Mouse (Mus musculus) lung, embryonic 16.5 days (tissue): ENCODE data around the gene Tbl1x. TPM values are rescaled to one million over a fixed set of nuclear protein-coding genes. Genes with fewer than 3 reads are reported as not detected.

Experiments used
- ATAC-seq: fragments of 200-750 bp; cut with Nextera tagmentation; 2 replicates; pipeline ENCODE4 v1.8.0; 2017; ENCODE audit warnings: low read depth, mild to moderate bottlenecking, moderate library complexity
- H3K27ac ChIP-seq: fragments of 300-500 bp; sonication (generic); 2 replicates; pipeline ENCODE4 v1.5.1; 2014; ENCODE audit warnings: mild to moderate bottlenecking, control low read depth, low read length
- H3K27me3 ChIP-seq: fragments of 300-500 bp; sonication (generic); 2 replicates; pipeline ENCODE4 v1.6.1; 2014; ENCODE audit warnings: low read depth, low read length, mixed read lengths; ENCODE audit not compliant: control insufficient read depth, insufficient read depth
- H3K36me3 ChIP-seq: fragments of 300-500 bp; sonication (generic); 2 replicates; pipeline ENCODE4 v1.6.1; 2014; ENCODE audit warnings: low read length; ENCODE audit not compliant: control insufficient read depth, insufficient read depth
- H3K4me1 ChIP-seq: fragments of 300-500 bp; sonication (generic); replicated peaks from 2 replicates; pipeline ENCODE4 v1.6.1; 2014; ENCODE audit warnings: low read length, mixed read lengths; ENCODE audit not compliant: control insufficient read depth, insufficient read depth
- H3K4me2 ChIP-seq: fragments of 300-500 bp; sonication (generic); 2 replicates; pipeline ENCODE4 v1.6.1; 2014; ENCODE audit warnings: low read depth, low read length, control low read depth
- H3K4me3 ChIP-seq: fragments of 300-500 bp; sonication (generic); 2 replicates; pipeline ENCODE4 v1.5.1; 2014; ENCODE audit warnings: mild to moderate bottlenecking, low read length, control low read depth
- H3K9ac ChIP-seq: fragments of 300-500 bp; sonication (generic); 2 replicates; pipeline ENCODE4 v1.6.1; 2014; ENCODE audit warnings: low read length, control low read depth
- H3K9me3 ChIP-seq: fragments of 300-500 bp; sonication (generic); 2 replicates; pipeline ENCODE4 v1.6.1; 2016; ENCODE audit warnings: low read length; ENCODE audit not compliant: control insufficient read depth
- WGBS: fragments of 180-500 bp; shearing (Covaris S2); extraction: QIAGEN DNeasy Blood & Tissue Kit; methylation state at CpG from one replicate; pipeline ENCODE4 v1.1.7; 2014; 5-methylcytosine and 5-hydroxymethylcytosine counted together
- polyA plus RNA-seq: library from polyadenylated mRNA; unstranded; fragments of >200 nt; fragmentation: Nextera tagmentation; extraction: Ambion mirVana; gene quantifications from 2 replicates; pipeline ENCODE4 v1.2.1, GENCODE M21; 2015

Gene Tbl1x
- polyA plus RNA-seq, 1 experiment from 2014 or later: 68.0 TPM

- H3K27me3 ChIP-seq: no peaks in the 10 kb centered on the region
- peaks cover 2% of the 10 kb centered on the region; the same call in 1 of the 2 replicates for H3K36me3 ChIP-seq
- WGBS: 80% methylated on average over 2 of the region's 2 CpGs
- H3K27ac ChIP-seq: no peak overlapping the region
- H3K4me1 ChIP-seq: no peaks in the 10 kb centered on the region
- H3K9ac ChIP-seq: no peak overlapping the region
- H3K4me2 ChIP-seq: no peak overlapping the region
- ATAC-seq: no peak
- no peak overlapping the region for H3K4me3 ChIP-seq
- no peaks in the 10 kb centered on the region for H3K9me3 ChIP-seq
Observed at GRCm38 (mm10) chrX:77665030-77665429, 154.2 kb downstream of the Tbl1x start.

GRCm38 (mm10) chrX:77666911-77667310, 156.1 kb downstream of the Tbl1x start:
- WGBS: 42% methylated on average over 1 of the region's 1 CpGs

GRCm38 (mm10) chrX:77667441-77667840, 156.6 kb downstream of the Tbl1x start:
- Histone ChIP-seq H3K9ac (no peak overlapping the region), H3K4me2 (no peak overlapping the region), H3K27me3 (no peaks in the 10 kb centered on the region), H3K4me1 (no peaks in the 10 kb centered on the region), H3K27ac (no peak overlapping the region), H3K9me3 (no peaks in the 10 kb centered on the region), H3K4me3 (no peak overlapping the region), H3K36me3 (no peaks in the 10 kb centered on the region)
- ATAC-seq: no peak

More at GRCm38 (mm10) chrX:77666911-77667310, 156.1 kb downstream of the Tbl1x start:
- 0 out of 2 replicates have a peak, but pooled peaks cover 2% of the 10 kb centered on the region for H3K36me3 ChIP-seq
- H3K9ac ChIP-seq: no peak overlapping the region
- no peaks in the 10 kb centered on the region for H3K27me3 ChIP-seq
- H3K4me1 ChIP-seq: no peaks in the 10 kb centered on the region
- H3K9me3 ChIP-seq: no peaks in the 10 kb centered on the region
- no peak overlapping the region for H3K4me3 ChIP-seq
- H3K27ac ChIP-seq: no peak overlapping the region
- no peak for ATAC-seq
- no peak overlapping the region for H3K4me2 ChIP-seq

GRCm38 (mm10) chrX:77669779-77670550, 159.2 kb downstream of the Tbl1x start:
- H3K36me3 ChIP-seq: no peaks in the 10 kb centered on the region
- no peak overlapping the region for H3K4me2 ChIP-seq
- H3K9me3 ChIP-seq: no peaks in the 10 kb centered on the region
- ATAC-seq: no peak
- no peak overlapping the region for H3K9ac ChIP-seq
- 43% methylated on average over 3 of the region's 3 CpGs for WGBS
- no peak overlapping the region for H3K27ac ChIP-seq
- no peak overlapping the region for H3K4me3 ChIP-seq
- no peaks in the 10 kb centered on the region for H3K4me1 ChIP-seq
- H3K27me3 ChIP-seq: no peaks in the 10 kb centered on the region
